Mouse (Mus musculus) testis, postnatal 10 days (tissue): ENCODE measurements around the gene Isl1.

Experiments used
- DNase-seq: peaks from one replicate; pipeline ENCODE4 v3.0.0; 2021; ENCODE audit warnings: low spot score

Isl1 gene

GRCm38 (mm10) chr13:116294734-116295133 is 14.8 kb downstream of the Isl1 start:
- DNase-seq = no peak

DNA sequence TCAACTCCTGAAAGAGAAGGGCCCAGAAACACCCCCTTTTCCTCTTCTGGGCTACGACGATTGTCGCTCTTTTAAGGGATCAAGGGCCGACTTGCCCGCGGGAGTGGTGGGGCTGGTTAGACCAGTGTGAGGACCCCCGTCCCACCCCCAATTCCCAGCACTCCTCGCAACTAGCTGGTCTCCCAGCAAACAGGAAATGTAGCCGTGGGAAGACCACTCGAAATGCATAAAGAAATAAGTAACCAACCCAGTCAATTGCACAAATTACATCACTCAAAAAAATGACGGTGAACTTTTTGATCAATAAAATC is 15.4 kb downstream of the Isl1 start:
- DNase-seq = no peak

DNA sequence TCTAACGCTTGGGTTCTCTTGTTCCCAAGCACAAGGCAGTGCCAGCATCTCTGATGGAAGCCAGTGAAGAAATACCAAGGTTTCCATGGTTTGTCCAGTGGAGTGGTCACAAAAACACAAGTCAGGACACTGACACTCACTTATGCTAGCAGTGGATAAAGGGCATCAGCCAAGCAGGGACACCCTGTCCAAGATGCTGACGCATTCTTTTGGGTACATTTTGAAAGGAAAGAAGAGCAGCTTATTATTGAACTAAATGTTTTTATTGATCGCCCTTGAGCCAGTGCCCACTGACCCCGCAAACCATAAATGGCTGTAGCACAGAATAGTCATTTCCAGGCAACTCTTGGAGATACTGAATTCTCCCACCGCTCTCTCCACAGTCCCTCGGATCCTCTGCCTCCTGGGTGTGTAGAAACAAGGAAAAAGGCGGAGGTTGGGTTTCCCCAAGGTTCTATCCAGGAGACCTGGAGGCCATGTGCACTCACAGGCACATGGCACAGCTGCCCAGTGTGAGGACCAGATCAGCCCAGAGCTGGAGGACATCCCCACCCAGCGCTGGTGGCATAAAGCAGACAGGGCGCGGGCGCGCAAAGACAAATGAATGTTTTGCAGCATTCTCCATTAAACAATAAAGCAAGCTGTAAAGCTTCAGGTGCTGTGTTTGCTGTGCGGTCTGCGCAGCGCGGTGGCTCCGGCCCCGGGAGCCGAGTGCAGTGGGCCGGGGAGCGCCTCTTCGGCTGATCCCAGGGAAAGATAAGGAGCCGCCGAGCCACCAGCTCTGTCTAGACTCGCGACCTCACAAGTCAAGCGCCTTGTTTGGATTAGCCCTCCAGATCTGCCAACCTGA is 16.0 kb downstream of the Isl1 start:
- no peak for DNase-seq

- no peak for DNase-seq
These were observed 19.8 kb downstream of the Isl1 start for GRCm38 (mm10) chr13:116289655-116290054.

- DNase-seq = no peak
These were observed 30.2 kb downstream of the Isl1 start for GRCm38 (mm10) chr13:116279207-116279772.
